Mouse (Mus musculus) hematopoietic stem cell, adult 5-6 weeks (primary cell): ENCODE results near the gene Gm3417. TPM values are rescaled to one million over a fixed set of nuclear protein-coding genes. Genes with fewer than 3 reads are reported as not detected.

Experiments used
- ATAC-seq, 2 experiments: fragments of 125-278 bp in 1 of 2; replicated peaks in 1 of 2; 2 replicates each; pipeline ENCODE4 v1.8.0; 2016 to 2017; ENCODE audit warnings: inconsistent platforms in 2 of 2, mild to moderate bottlenecking in 2 of 2, moderate number of reproducible peaks in 2 of 2, low read depth in 1 of 2, moderate TSS enrichment in 1 of 2; ENCODE audit not compliant: low FRiP score in 2 of 2, poor library complexity in 2 of 2, severe bottlenecking in 2 of 2, insufficient read depth in 1 of 2, low TSS enrichment in 1 of 2
- total RNA-seq: library from RNA; stranded (forward); fragments of 172-1452, 232-1000 nt; gene quantifications from 2 replicates; pipeline ENCODE4 v1.2.3, GENCODE M21; 2017

Gm3417 gene
- total RNA-seq, 1 experiment from 2014 or later: not detected

- ATAC-seq: peak; percentile 80 to 89
These were observed 57.0 kb downstream of the Gm3417 start for GRCm38 (mm10) chr17:14921582-14921981.

GRCm38 (mm10) chr17:14917866-14918265 lies 60.7 kb downstream of the Gm3417 start:
- no peak for ATAC-seq

GRCm38 (mm10) chr17:14914401-14914800 lies 64.2 kb downstream of the Gm3417 start:
- no peak for ATAC-seq

Other genes with a start within 250 kb of the Gm3417 start
- gene Wdr27, start 35.6 kb downstream of the Gm3417 start, total RNA-seq: not detected in 2 replicates
- 7.7 and 10.9 TPM in 2 replicates for gene 1600012H06Rik, start 35.6 kb downstream of the Gm3417 start, total RNA-seq
- gene Phf10, start 17.5 kb downstream of the Gm3417 start, total RNA-seq: 60.8 and 74.1 TPM in 2 replicates
- 7.4 and 11.8 TPM in 2 replicates for gene 9030025P20Rik, start 322 bp downstream of the Gm3417 start, total RNA-seq
- 3.0 TPM in 2 replicates for gene Gm3435, start 31.4 kb upstream of the Gm3417 start, total RNA-seq
- 40.0 and 52.3 TPM in 2 replicates for gene Ermard, start 62.4 kb upstream of the Gm3417 start, total RNA-seq
- gene Tcte3, start 62.7 kb upstream of the Gm3417 start, total RNA-seq: not detected in 2 replicates
- 11.6 and 21.5 TPM in 2 replicates for gene Gm3448, start 62.7 kb upstream of the Gm3417 start, total RNA-seq